Mouse (Mus musculus) olfactory bulb, adult 2 months (tissue): ENCODE measurements around the gene Pamr1.

Experiments used
- CTCF ChIP-seq: fragments of 200-500 bp; IDR thresholded peaks from 2 replicates; pipeline ENCODE4 v1.5.1; 2012; ENCODE audit warnings: low read depth, mild to moderate bottlenecking, low read length, moderate library complexity; ENCODE audit not compliant: insufficient read depth
- POLR2A ChIP-seq: fragments of 200-500 bp; IDR thresholded peaks from 2 replicates; pipeline ENCODE4 v1.6.1; 2012; ENCODE audit warnings: mild to moderate bottlenecking, low read depth, low read length, moderate library complexity; ENCODE audit not compliant: insufficient read depth

DNA sequence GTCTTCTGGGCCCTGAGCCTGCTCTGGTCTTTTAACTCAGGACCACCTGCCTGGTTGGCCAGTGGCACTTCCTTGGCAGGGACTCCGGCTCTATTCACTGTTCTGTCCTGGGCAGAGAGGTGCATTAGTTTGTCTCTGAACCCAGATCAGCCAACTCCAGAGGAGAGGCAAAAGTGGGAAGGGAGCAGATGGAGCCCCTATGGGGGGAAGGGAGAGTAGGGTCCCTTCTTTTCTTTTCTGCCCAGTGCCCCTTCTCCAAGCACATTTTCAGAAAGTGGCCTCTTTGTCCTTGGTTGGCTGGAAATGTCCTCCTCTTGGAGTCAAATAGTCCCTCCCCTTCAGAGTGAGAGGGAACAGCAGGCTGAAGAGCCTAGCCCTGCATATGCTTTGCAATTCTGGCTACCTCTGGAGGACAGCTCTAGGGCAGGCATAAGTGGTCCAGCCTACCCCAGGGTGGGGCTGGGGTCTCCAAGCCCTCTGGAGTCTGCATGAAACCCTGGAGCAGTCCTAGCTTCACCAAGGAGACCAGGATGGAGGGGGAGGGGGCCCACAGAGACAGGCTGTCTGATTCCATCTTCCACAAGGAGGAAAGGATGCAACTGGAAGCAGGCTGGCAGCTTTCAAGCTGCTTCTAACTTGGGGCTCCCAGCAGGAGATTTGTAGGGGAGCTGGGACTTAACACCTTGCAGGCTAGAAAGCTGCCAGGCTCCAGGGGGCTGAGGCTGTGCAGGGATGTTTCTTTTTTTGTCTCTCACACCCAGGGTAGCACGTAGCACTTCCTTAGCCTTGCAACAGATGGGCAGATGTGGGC, 49.3 kb downstream of the Pamr1 start:
- TF ChIP-seq CTCF (no peak), POLR2A (no peak)
